Mouse (Mus musculus) NIH3T3 (cell line): Measurements from ENCODE around the gene Rpl35.
A peak's percentile ranks its signal among the peaks of the same experiment; 100 is the strongest.

ENCODE experiments used
- DNase-seq: peaks from one replicate; pipeline ENCODE4 v3.0.0-alpha.2; 2012; ENCODE audit warnings: low read depth

Rpl35 gene

GRCm38 (mm10) chr2:38997386-38998374, 7.7 kb downstream of the Rpl35 start, which contains the start of gene Wdr38:
Gene Wdr38 (plus strand): TSS chr2:38997476.
- peak; percentile 92 for DNase-seq

- DNase-seq = no peak
Measured at GRCm38 (mm10) chr2:38992452-38992851, 13.0 kb downstream of the Rpl35 start.

GRCm38 (mm10) chr2:38992004-38992403, 13.4 kb downstream of the Rpl35 start:
- DNase-seq = no peak

GRCm38 (mm10) chr2:38988929-38989328, 16.5 kb downstream of the Rpl35 start:
- no peak for DNase-seq

GRCm38 (mm10) chr2:38987803-38988510, 17.5 kb downstream of the Rpl35 start:
- no peak for DNase-seq

GRCm38 (mm10) chr2:38987371-38987770, 18.1 kb downstream of the Rpl35 start:
- DNase-seq = no peak

GRCm38 (mm10) chr2:38986580-38986979, 18.8 kb downstream of the Rpl35 start:
- peak; percentile 95 for DNase-seq

- no peak for DNase-seq
Measured at GRCm38 (mm10) chr2:38983456-38983855, 22.0 kb downstream of the Rpl35 start.

GRCm38 (mm10) chr2:38977837-38978236, 27.6 kb downstream of the Rpl35 start:
- no peak for DNase-seq

- DNase-seq = no peak
Measured at GRCm38 (mm10) chr2:38975941-38976805, 29.3 kb downstream of the Rpl35 start.

- DNase-seq = no peak
Measured at GRCm38 (mm10) chr2:38975181-38975580, 30.2 kb downstream of the Rpl35 start.

- DNase-seq = peak; percentile 50
Measured at GRCm38 (mm10) chr2:38974171-38974570, 31.3 kb downstream of the Rpl35 start.

- DNase-seq = peak; percentile 41
Measured at GRCm38 (mm10) chr2:38973701-38974100, 31.7 kb downstream of the Rpl35 start.

GRCm38 (mm10) chr2:38973223-38973622, 32.2 kb downstream of the Rpl35 start:
- peak; percentile 22 for DNase-seq

GRCm38 (mm10) chr2:38970057-38970456, 35.4 kb downstream of the Rpl35 start:
- no peak for DNase-seq

- no peak for DNase-seq
Measured at GRCm38 (mm10) chr2:38969650-38970049, 35.8 kb downstream of the Rpl35 start.

GRCm38 (mm10) chr2:38964198-38964597, 41.2 kb downstream of the Rpl35 start:
- DNase-seq = no peak

- DNase-seq = no peak
Measured at GRCm38 (mm10) chr2:38957671-38958223, 47.7 kb downstream of the Rpl35 start.

GRCm38 (mm10) chr2:38956062-38956461, 49.4 kb downstream of the Rpl35 start:
- no peak for DNase-seq

- peak; percentile 42 for DNase-seq
Measured at GRCm38 (mm10) chr2:38953152-38953883, 52.1 kb downstream of the Rpl35 start.
